Mouse (Mus musculus) liver, embryonic 11.5 days (tissue): ENCODE measurements around the gene Lce1h. TPM values are rescaled to one million over a fixed set of nuclear protein-coding genes. Genes with fewer than 3 reads are reported as not detected.

Experiments
- ATAC-seq: fragments of 200-750 bp; cut with Nextera tagmentation; replicated peaks from 2 replicates; pipeline ENCODE4 v1.8.0; 2017; ENCODE audit warnings: moderate number of reproducible peaks, mild to moderate bottlenecking, moderate TSS enrichment, moderate library complexity; ENCODE audit not compliant: low FRiP score
- DNase-seq: peaks from one replicate; pipeline ENCODE4 v3.0.0-alpha.2; 2017; ENCODE audit warnings: low spot score
- H3K27ac ChIP-seq: fragments of 300-500 bp; sonication (generic); 2 replicates; pipeline ENCODE4 v1.5.1; 2014; ENCODE audit warnings: mild to moderate bottlenecking, low read depth, low read length, control low read depth
- H3K27me3 ChIP-seq: fragments of 300-500 bp; sonication (generic); replicated peaks from 2 replicates; pipeline ENCODE4 v1.6.1; 2014; ENCODE audit warnings: low read length, mixed read lengths; ENCODE audit not compliant: control insufficient read depth, insufficient read depth
- H3K36me3 ChIP-seq: fragments of 300-500 bp; sonication (generic); 2 replicates; pipeline ENCODE4 v1.6.1; 2014; ENCODE audit warnings: mild to moderate bottlenecking, low read length, moderate library complexity, mixed read lengths; ENCODE audit not compliant: control insufficient read depth, insufficient read depth
- H3K4me1 ChIP-seq: fragments of 300-500 bp; sonication (generic); replicated peaks from 2 replicates; pipeline ENCODE4 v1.6.1; 2014; ENCODE audit warnings: low read length, mixed read lengths; ENCODE audit not compliant: control insufficient read depth, insufficient read depth
- H3K4me2 ChIP-seq: fragments of 300-500 bp; sonication (generic); 2 replicates; pipeline ENCODE4 v1.6.1; 2014; ENCODE audit warnings: mild to moderate bottlenecking, control low read depth, moderate library complexity
- H3K4me3 ChIP-seq: fragments of 300-500 bp; sonication (generic); 2 replicates; pipeline ENCODE4 v1.5.1; 2014; ENCODE audit warnings: low read depth, low read length, control low read depth
- H3K9ac ChIP-seq: fragments of 300-500 bp; sonication (generic); 2 replicates; pipeline ENCODE4 v1.6.1; 2014; ENCODE audit warnings: low read depth, low read length, control low read depth
- H3K9me3 ChIP-seq: fragments of 300-500 bp; sonication (generic); 2 replicates; pipeline ENCODE4 v1.6.1; 2016; ENCODE audit warnings: low read length, inconsistent platforms, mixed read lengths; ENCODE audit not compliant: control insufficient read depth
- WGBS: fragments of 180-500 bp; shearing (Covaris S2); extraction: QIAGEN DNeasy Blood & Tissue Kit; methylation state at CpG from one replicate; pipeline ENCODE4 v1.1.7; 2014; 5-methylcytosine and 5-hydroxymethylcytosine counted together
- polyA plus RNA-seq: library from polyadenylated mRNA; unstranded; fragments of >200 nt; fragmentation: Nextera tagmentation; extraction: Ambion mirVana; gene quantifications from 2 replicates; pipeline ENCODE4 v1.2.1, GENCODE M21; 2014

Gene Lce1h
- polyA plus RNA-seq, 1 experiment from 2014 or later: not detected

DNA sequence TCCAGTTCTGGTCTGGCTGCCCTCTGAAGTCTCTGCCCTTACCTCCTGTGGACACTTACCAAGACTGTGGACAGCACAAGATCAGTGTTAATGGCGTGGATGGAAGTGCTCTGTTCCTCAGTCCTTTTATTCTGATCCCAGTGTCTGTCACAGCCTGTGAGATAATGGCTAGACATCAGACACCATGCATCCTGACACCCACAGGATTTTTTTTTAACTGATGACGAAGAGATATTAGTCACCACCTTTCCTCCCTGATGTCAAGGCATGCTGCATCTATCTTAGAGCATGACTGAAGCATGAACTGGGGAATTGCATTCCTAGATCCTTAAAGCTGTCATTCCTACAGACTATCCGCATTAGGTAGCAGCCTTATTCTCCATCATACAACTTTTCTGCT is 44.6 kb downstream of the Lce1h start, which contains the start of gene Lce1f:
Gene Lce1f (minus strand): TSS at position 101 of the 400 bp plus-strand sequence.
- WGBS: 66% methylated on average over 3 of the region's 3 CpGs
- Histone ChIP-seq H3K36me3 (no peaks in the 10 kb centered on the region), H3K9ac (no peak within 1 kb of the TSS), H3K9me3 (no peaks in the 10 kb centered on the region), H3K4me2 (no peak within 1 kb of the TSS), H3K27me3 (no peaks in the 10 kb centered on the region), H3K27ac (no peak within 1 kb of the TSS), H3K4me1 (no peaks in the 10 kb centered on the region), H3K4me3 (no peak within 1 kb of the TSS)
- ATAC-seq: no peak
- DNase-seq: no peak

- Histone ChIP-seq H3K27me3 (no peaks in the 10 kb centered on the region), H3K27ac (no peak overlapping the region), H3K4me2 (no peak overlapping the region), H3K9ac (no peak overlapping the region), H3K36me3 (no peaks in the 10 kb centered on the region), H3K4me1 (no peaks in the 10 kb centered on the region), H3K4me3 (no peak overlapping the region), H3K9me3 (no peaks in the 10 kb centered on the region)
- ATAC-seq (no peak), DNase-seq (no peak)
Measured at GRCm38 (mm10) chr3:92715122-92715521, 49.7 kb downstream of the Lce1h start.

Other genes starting within 250 kb of the Lce1h start
- not detected in 2 replicates for gene 2310046K23Rik, start 230.6 kb downstream of the Lce1h start, polyA plus RNA-seq
- gene Ivl, start 191.3 kb downstream of the Lce1h start, polyA plus RNA-seq: 0.08 TPM in 1 of 2 replicates, not detected in the other
- 0.22 TPM in 1 of 2 replicates, not detected in the other for gene Smcp, start 176.1 kb downstream of the Lce1h start, polyA plus RNA-seq
- gene 2210017I01Rik, start 157.6 kb downstream of the Lce1h start, polyA plus RNA-seq: not detected in 2 replicates
- not detected in 2 replicates for gene Lce6a, start 143.4 kb downstream of the Lce1h start, polyA plus RNA-seq
- gene Lce1a1, start 116.8 kb downstream of the Lce1h start, polyA plus RNA-seq: not detected in 2 replicates
- not detected in 2 replicates for gene Lce1b, start 108.1 kb downstream of the Lce1h start, polyA plus RNA-seq
- gene Lce1a2, start 94.8 kb downstream of the Lce1h start, polyA plus RNA-seq: not detected in 2 replicates
- not detected in 2 replicates for gene Lce1c, start 85.8 kb downstream of the Lce1h start, polyA plus RNA-seq
- not detected in 2 replicates for gene Lce1d, start 77.9 kb downstream of the Lce1h start, polyA plus RNA-seq
- gene Lce1e, start 56.0 kb downstream of the Lce1h start, polyA plus RNA-seq: not detected in 2 replicates
- gene Lce1f, start 44.7 kb downstream of the Lce1h start, polyA plus RNA-seq: not detected in 2 replicates
- gene Gm38119, start 26.0 kb downstream of the Lce1h start, polyA plus RNA-seq: not detected in 2 replicates
- not detected in 2 replicates for gene Lce1g, start 12.7 kb downstream of the Lce1h start, polyA plus RNA-seq
- not detected in 2 replicates for gene Lce1i, start 13.8 kb upstream of the Lce1h start, polyA plus RNA-seq
- gene Lce1j, start 25.4 kb upstream of the Lce1h start, polyA plus RNA-seq: not detected in 2 replicates
- not detected in 2 replicates for gene Lce1k, start 42.8 kb upstream of the Lce1h start, polyA plus RNA-seq
- gene Kprp, start 62.2 kb upstream of the Lce1h start, polyA plus RNA-seq: not detected in 2 replicates
- not detected in 2 replicates for gene Lce1l, start 86.2 kb upstream of the Lce1h start, polyA plus RNA-seq
- not detected in 2 replicates for gene 2310050C09Rik, start 105.2 kb upstream of the Lce1h start, polyA plus RNA-seq
- not detected in 2 replicates for gene Lce3a, start 161.2 kb upstream of the Lce1h start, polyA plus RNA-seq
- gene Lce3b, start 167.9 kb upstream of the Lce1h start, polyA plus RNA-seq: not detected in 2 replicates
- gene Lce3c, start 179.4 kb upstream of the Lce1h start, polyA plus RNA-seq: not detected in 2 replicates
- not detected in 2 replicates for gene Lce3d, start 192.3 kb upstream of the Lce1h start, polyA plus RNA-seq
- not detected in 2 replicates for gene Lce3e, start 202.0 kb upstream of the Lce1h start, polyA plus RNA-seq
- not detected in 2 replicates for gene Lce3f, start 227.2 kb upstream of the Lce1h start, polyA plus RNA-seq